Mouse (Mus musculus) Patski (cell line): ENCODE data around the gene Gzme. TPM values are rescaled to one million over a fixed set of nuclear protein-coding genes. Genes with fewer than 3 reads are reported as not detected.

Experiments used
- ATAC-seq: fragments of 100-300 bp; one replicate; pipeline ENCODE4 v1.8.0; 2021
- CTCF ChIA-PET: fragments of 350-600 bp; sonication (Branson Sonifier 250); formaldehyde crosslinking; loops from one replicate; lab custom pipeline; 2022; ENCODE audit warnings: inconsistent platforms; lab: Charles Lee
- POLR2A ChIA-PET: fragments of 350-600 bp; sonication (Branson Sonifier 250); formaldehyde crosslinking; loops from one replicate; lab custom pipeline; 2022; ENCODE audit warnings: antibody characterized with exemption, inconsistent platforms; lab: Charles Lee
- DNase-seq: peaks from one replicate; pipeline ENCODE4 v3.0.0-alpha.2; 2011; ENCODE audit warnings: low read depth, low spot score
- H3K27me3 ChIP-seq: fragments of 371-371 bp; one replicate; pipeline ENCODE4 v1.5.1; 2021
- CTCF ChIP-seq: fragments of 100-300 bp; IDR thresholded peaks from one replicate; pipeline ENCODE4 v1.5.1; 2021
- in situ Hi-C: fragments of 300-500 bp; cut with MboI; formaldehyde crosslinking; loops from 3 replicates; pipeline ENCODE4 v1.11.1; 2018; ENCODE audit warnings: low pct_unique_long_range_greater_than_20kb, mixed read lengths
- polyA plus RNA-seq: library from polyadenylated mRNA; unstranded; gene quantifications from one replicate; pipeline ENCODE4 v1.2.3, GENCODE M21; 2021

Gzme gene
- polyA plus RNA-seq, 1 experiment from 2014 or later, result 59.1 TPM

- ChIA-PET POLR2A (no interaction called here), CTCF (no interaction called here)
- DNase-seq (no peak), ATAC-seq (no peak)
- in situ Hi-C loops, result no loop called here
- no peaks in the 10 kb centered on the region for H3K27me3 ChIP-seq
- TF ChIP-seq CTCF, result no peak
These were observed 15.4 kb downstream of the Gzme start for GRCm38 (mm10) chr14:56105016-56105415.

- no peaks in the 10 kb centered on the region for H3K27me3 ChIP-seq
- TF ChIP-seq CTCF, result no peak
- no peak for ATAC-seq
- ChIA-PET POLR2A (no interaction called here), CTCF (no interaction called here)
- in situ Hi-C loops, result no loop called here
- DNase-seq, result no peak
These were observed 17.0 kb downstream of the Gzme start for GRCm38 (mm10) chr14:56103452-56103851.

- no peak for TF ChIP-seq CTCF
- no peaks in the 10 kb centered on the region for H3K27me3 ChIP-seq
- ChIA-PET CTCF (no interaction called here), POLR2A (no interaction called here)
- DNase-seq (no peak), ATAC-seq (no peak)
- in situ Hi-C loops, result no loop called here
These were observed 18.0 kb downstream of the Gzme start, which contains the start of gene Ctsg for GRCm38 (mm10) chr14:56102386-56102785. Gene Ctsg (minus strand): TSS chr14:56102574.

DNA sequence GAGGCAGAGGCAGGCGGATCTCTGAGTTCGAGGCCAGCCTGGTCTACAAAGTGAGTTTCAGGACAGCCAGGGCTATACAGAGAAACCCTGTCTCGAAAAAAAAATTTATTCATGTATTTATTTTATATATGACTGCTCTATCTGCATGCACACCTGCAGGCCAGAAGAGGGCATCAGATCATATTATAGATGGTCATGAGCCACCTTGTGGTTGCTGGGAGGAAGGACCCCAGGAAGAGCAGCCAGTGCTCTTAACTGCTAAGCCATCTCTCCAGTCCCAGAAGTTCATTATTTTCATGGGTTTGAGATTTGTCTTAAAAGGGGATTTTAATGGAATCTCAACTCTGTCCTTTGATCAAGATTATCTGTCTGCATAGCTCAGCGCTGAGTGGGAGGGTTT, 21.5 kb downstream of the Gzme start:
- H3K27me3 ChIP-seq, result no peaks in the 10 kb centered on the region
- TF ChIP-seq CTCF, result peak; percentile 84
- no peak for ATAC-seq
- no peak for DNase-seq
- CTCF ChIA-PET, result no interaction called here
- POLR2A ChIA-PET, result no interaction called here
- in situ Hi-C loops, result no loop called here

DNA sequence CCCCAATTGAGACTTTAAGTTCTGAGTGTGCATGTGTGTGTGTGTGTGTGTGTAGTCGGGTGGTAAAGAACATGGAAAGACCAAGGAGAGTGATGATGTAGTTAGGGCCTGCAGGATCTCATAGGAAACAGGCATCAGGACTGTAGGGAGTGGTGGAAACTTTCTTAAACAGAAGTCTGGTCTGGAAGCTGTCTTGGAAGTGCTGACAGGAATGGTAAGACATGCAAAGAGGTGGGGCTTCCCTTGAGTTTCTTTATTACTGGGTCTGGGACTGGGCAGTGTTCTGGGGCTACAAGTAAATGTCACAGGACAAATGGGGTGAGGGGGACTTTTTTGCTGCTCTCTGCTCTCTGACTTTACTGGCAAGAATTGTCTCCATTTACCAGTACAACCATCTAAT, 22.8 kb downstream of the Gzme start:
- no peaks in the 10 kb centered on the region for H3K27me3 ChIP-seq
- DNase-seq, result no peak
- CTCF ChIA-PET, result no interaction called here
- in situ Hi-C loops, result no loop called here
- POLR2A ChIA-PET, result no interaction called here
- ATAC-seq, result no peak
- TF ChIP-seq CTCF, result no peak

- POLR2A ChIA-PET, result no interaction called here
- ATAC-seq (no peak), DNase-seq (no peak)
- CTCF ChIA-PET, result no interaction called here
- in situ Hi-C loops, result no loop called here
- H3K27me3 ChIP-seq, result no peaks in the 10 kb centered on the region
- no peak for TF ChIP-seq CTCF
These were observed 27.1 kb downstream of the Gzme start for GRCm38 (mm10) chr14:56093353-56093752.

- DNase-seq (no peak), ATAC-seq (no peak)
- CTCF ChIA-PET, result no interaction called here
These were observed 33.7 kb downstream of the Gzme start for GRCm38 (mm10) chr14:56086711-56087110.

DNA sequence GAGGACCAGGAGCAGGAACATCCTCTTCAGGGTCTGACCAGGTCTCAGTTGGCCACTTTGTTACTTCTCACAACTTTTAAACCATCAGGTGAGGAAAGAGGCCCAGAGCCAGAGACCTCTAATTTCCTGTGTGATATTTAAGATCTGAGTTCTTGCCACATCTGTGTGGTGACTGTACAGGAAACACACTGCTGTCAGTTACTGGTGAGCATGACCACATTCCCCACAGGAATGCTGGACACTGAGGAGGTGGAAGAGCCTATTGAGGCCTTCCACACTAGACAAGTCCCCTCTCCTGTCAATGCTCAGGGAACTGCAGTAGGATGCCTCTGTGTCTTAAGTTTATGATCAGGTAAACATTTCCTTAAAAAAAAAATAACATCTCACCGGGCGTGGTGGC, 35.3 kb downstream of the Gzme start, which contains the start of gene Mcpt8:
TSS of gene Mcpt8 (minus strand) at position 107 of the 400 bp plus-strand sequence.
- ChIA-PET CTCF (no interaction called here), POLR2A (no interaction called here)
- DNase-seq (no peak), ATAC-seq (no peak)
- no peaks in the 10 kb centered on the region for H3K27me3 ChIP-seq
- TF ChIP-seq CTCF, result no peak
- in situ Hi-C loops, result no loop called here

More at GRCm38 (mm10) chr14:56086711-56087110, 33.7 kb downstream of the Gzme start:
- no peak for TF ChIP-seq CTCF
- in situ Hi-C loops, result no loop called here
- H3K27me3 ChIP-seq, result no peaks in the 10 kb centered on the region
- POLR2A ChIA-PET, result no interaction called here

DNA sequence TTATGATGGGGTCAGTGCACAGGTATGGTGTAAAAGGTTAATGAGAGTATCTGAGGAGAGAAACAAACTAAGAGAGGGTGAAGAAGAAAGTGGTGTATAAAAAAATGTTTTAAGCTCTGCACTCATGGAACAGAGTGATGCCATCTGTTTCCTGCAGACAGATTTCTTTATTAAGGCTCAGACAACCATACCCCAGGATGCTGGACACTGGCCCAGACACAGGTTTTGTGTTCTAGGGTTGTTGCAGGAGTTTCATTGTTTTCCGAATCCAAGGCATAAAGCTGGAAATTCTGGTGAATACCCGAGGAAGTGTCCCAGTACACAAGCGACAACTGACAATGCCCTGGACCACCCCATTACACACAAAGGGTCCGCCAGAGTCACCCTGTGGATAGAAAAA, 38.4 kb downstream of the Gzme start:
- no peaks in the 10 kb centered on the region for H3K27me3 ChIP-seq
- no peak for TF ChIP-seq CTCF
- no peak for DNase-seq
- CTCF ChIA-PET, result interaction anchor here (1.7 kb wide), 1 partner anchor 26 kb away, joined by 4 read pairs; no protein-coding TSS in a partner anchor
- ATAC-seq, result no peak
- POLR2A ChIA-PET, result no interaction called here
- in situ Hi-C loops, result no loop called here

Other genes with a start within 250 kb of the Gzme start
- gene Cbln3, start 236.2 kb downstream of the Gzme start, polyA plus RNA-seq, result 0.12 TPM
- gene Khnyn, start 235.7 kb downstream of the Gzme start, polyA plus RNA-seq, result 16.2 TPM
- gene Sdr39u1, start 220.3 kb downstream of the Gzme start, polyA plus RNA-seq, result 42.4 TPM
- not detected for gene Cma1, start 175.9 kb downstream of the Gzme start, polyA plus RNA-seq
- gene Cma2, start 169.6 kb downstream of the Gzme start, polyA plus RNA-seq, result not detected
- gene Mcpt1, start 102.7 kb downstream of the Gzme start, polyA plus RNA-seq, result not detected
- gene Mcpt9, start 90.1 kb downstream of the Gzme start, polyA plus RNA-seq, result not detected
- gene Mcpt2, start 78.6 kb downstream of the Gzme start, polyA plus RNA-seq, result not detected
- gene Mcpt4, start 58.3 kb downstream of the Gzme start, polyA plus RNA-seq, result not detected
- gene Mcpt8, start 35.4 kb downstream of the Gzme start, polyA plus RNA-seq, result 0.50 TPM
- not detected for gene Ctsg, start 18.1 kb downstream of the Gzme start, polyA plus RNA-seq
- gene Gzmd, start 12.0 kb upstream of the Gzme start, polyA plus RNA-seq, result 4.2 TPM
- gene Gzmg, start 39.0 kb upstream of the Gzme start, polyA plus RNA-seq, result 5.3 TPM
- gene Gzmn, start 54.0 kb upstream of the Gzme start, polyA plus RNA-seq, result 0.06 TPM
- gene Gzmf, start 90.8 kb upstream of the Gzme start, polyA plus RNA-seq, result 2.8 TPM
- gene Gzmc, start 114.0 kb upstream of the Gzme start, polyA plus RNA-seq, result not detected
- gene Gzmb, start 141.6 kb upstream of the Gzme start, polyA plus RNA-seq, result 0.06 TPM
- gene Atp12a, start 244.4 kb upstream of the Gzme start, polyA plus RNA-seq, result not detected